Mouse (Mus musculus) neural tube, embryonic 15.5 days (tissue): ENCODE results near the gene Rras. TPM values are rescaled to one million over a fixed set of nuclear protein-coding genes. Genes with fewer than 3 reads are reported as not detected.
"Not testable (repeated sequence)": the region's sequence is repeated elsewhere in the genome, so short reads cannot be mapped to it uniquely, and the experiment has no call there.

Experiments
- ATAC-seq: fragments of 200-750 bp; cut with Nextera tagmentation; 2 replicates; pipeline ENCODE4 v1.8.0; 2017; ENCODE audit warnings: mild to moderate bottlenecking, moderate TSS enrichment, moderate library complexity; ENCODE audit not compliant: low FRiP score
- H3K27ac ChIP-seq: fragments of 300-500 bp; sonication (generic); replicated peaks from 2 replicates; pipeline ENCODE4 v1.5.1; 2015; ENCODE audit warnings: mild to moderate bottlenecking, inconsistent platforms
- H3K27me3 ChIP-seq: fragments of 300-500 bp; sonication (generic); replicated peaks from 2 replicates; pipeline ENCODE4 v1.6.1; 2015; ENCODE audit warnings: inconsistent platforms
- H3K36me3 ChIP-seq: fragments of 300-500 bp; sonication (generic); 2 replicates; pipeline ENCODE4 v1.6.1; 2015; ENCODE audit warnings: inconsistent platforms
- H3K4me1 ChIP-seq: fragments of 300-500 bp; sonication (generic); 2 replicates; pipeline ENCODE4 v1.6.1; 2015; ENCODE audit warnings: inconsistent platforms
- H3K4me2 ChIP-seq: fragments of 300-500 bp; sonication (generic); 2 replicates; pipeline ENCODE4 v1.6.1; 2015; ENCODE audit warnings: inconsistent platforms, mild to moderate bottlenecking, moderate library complexity
- H3K4me3 ChIP-seq: fragments of 300-500 bp; sonication (generic); replicated peaks from 2 replicates; pipeline ENCODE4 v1.5.1; 2015; ENCODE audit warnings: mild to moderate bottlenecking, inconsistent platforms
- H3K9ac ChIP-seq: fragments of 300-500 bp; sonication (generic); replicated peaks from 2 replicates; pipeline ENCODE4 v1.6.1; 2015; ENCODE audit warnings: mild to moderate bottlenecking, inconsistent platforms
- H3K9me3 ChIP-seq: fragments of 300-500 bp; sonication (generic); replicated peaks from 2 replicates; pipeline ENCODE4 v1.6.1; 2016; ENCODE audit warnings: inconsistent platforms
- WGBS: fragments of 180-500 bp; shearing (Covaris S2); methylation state at CpG from one replicate; pipeline ENCODE4 v1.1.7; 2015; ENCODE audit warnings: mixed read lengths; 5-methylcytosine and 5-hydroxymethylcytosine counted together
- polyA plus RNA-seq: library from polyadenylated mRNA; unstranded; fragments of >200 nt; fragmentation: Nextera tagmentation; extraction: Ambion mirVana; gene quantifications from 2 replicates; pipeline ENCODE4 v1.2.1, GENCODE M21; 2015

Rras gene
- polyA plus RNA-seq, 1 experiment from 2014 or later: 14.2 TPM

DNA sequence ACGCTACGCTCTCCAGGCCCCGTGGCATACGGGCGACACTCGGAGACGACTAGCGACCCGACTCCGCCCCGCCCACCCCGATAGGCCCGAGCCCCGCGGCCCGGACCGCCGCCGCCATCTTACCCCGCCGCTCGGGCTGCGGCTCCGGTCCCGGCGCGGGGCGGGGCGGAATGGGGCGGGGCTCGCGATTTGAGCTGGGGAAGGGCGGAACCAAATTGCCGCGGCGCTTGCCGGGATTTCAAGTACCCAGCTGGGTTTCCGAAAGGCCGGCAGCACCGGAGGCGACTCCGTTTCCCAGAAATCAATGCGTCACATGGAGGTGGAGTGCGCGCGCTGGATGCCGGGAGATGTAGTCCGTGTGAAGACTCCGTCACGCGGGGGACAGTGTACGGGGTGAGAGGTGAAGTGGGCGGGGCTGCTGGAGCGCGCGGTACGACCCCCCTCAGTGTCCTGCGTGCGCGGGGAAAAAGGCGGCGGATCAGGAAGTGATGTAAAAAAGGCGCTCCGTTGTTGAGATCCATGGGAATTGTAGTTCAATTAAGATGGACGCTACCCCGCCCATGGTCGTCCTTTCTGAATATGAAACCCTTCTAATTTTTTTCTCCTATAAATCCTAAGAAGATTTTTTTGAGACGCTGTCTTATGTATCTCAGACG is 1.7 kb upstream of the Rras start, which contains the start of gene Scaf1:
Scaf1 (minus strand) TSS at position 407 of the 656 bp plus-strand sequence.
- under 1% methylated on average over 68 of the region's 69 CpGs for WGBS
- peak within 1 kb of the TSS; percentile 86 for H3K4me2 ChIP-seq
- peak within 1 kb of the TSS; percentile 91 for H3K4me3 ChIP-seq
- H3K9me3 ChIP-seq: no peaks in the 10 kb centered on the region
- peaks cover 28% of the 10 kb centered on the region for H3K36me3 ChIP-seq
- H3K27me3 ChIP-seq: peaks cover 5% of the 10 kb centered on the region; the same call in 1 of the 2 replicates
- peaks cover 50% of the 10 kb centered on the region for H3K4me1 ChIP-seq
- peak; percentile 95 for ATAC-seq
- H3K27ac ChIP-seq: peak within 1 kb of the TSS; percentile 84
- peak within 1 kb of the TSS; percentile 88 for H3K9ac ChIP-seq

DNA sequence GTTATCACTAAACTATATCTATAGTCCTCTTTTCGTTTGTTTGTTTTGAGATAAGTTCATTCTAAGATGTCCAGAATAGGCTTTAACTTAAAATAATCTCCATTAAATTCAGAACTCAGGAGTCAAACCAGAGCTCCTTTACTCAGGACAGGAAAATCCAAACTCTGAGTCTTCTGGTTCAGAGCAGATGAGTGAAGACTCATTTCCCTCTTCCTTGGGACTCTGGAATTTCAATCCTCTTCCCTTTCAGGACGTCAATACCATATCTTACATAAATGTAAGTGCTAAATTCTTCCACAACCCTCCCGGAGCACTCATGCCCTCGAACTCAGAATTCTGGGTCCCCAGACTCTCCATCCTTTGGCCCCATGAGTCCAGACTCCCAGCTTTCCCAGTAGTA is 1.0 kb upstream of the Rras start:
- WGBS: under 1% methylated on average over 4 of the region's 4 CpGs
- H3K4me2 ChIP-seq: peak overlapping the region; percentile 86
- H3K4me1 ChIP-seq: peaks cover 50% of the 10 kb centered on the region
- no peak for ATAC-seq
- peak overlapping the region; percentile 91 for H3K4me3 ChIP-seq
- H3K27me3 ChIP-seq: peaks cover 5% of the 10 kb centered on the region; the same call in 1 of the 2 replicates
- peak overlapping the region; percentile 84 for H3K27ac ChIP-seq
- peak overlapping the region; percentile 45 for H3K9ac ChIP-seq
- no peaks in the 10 kb centered on the region for H3K9me3 ChIP-seq
- H3K36me3 ChIP-seq: peaks cover 22% of the 10 kb centered on the region

DNA sequence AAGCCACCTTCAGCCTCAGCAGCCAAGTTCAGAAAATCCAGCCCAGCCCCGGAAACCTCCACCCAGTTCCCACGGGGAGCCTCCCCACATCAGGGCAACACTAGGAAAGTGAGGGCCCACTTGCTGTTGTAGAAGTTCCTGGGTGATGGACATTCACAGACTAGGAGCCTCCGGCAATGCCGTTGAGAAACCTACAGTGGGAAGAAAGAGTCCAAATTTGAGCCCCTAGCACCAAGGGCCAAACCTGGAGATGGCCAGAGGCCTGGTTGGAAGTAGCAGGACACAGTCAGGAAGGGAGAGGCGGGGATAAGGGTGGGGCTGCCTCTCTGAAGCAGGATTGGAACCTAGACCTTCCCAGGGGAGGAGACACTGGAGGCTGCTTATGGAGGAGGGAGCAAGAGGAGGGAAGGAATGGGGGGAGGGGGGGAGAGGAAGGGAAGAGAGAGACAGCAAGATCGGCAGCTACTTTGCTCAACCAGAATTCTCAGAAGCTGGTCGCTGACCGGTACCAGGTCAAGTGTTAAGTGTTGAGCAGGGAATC is 1.3 kb downstream of the Rras start:
- Histone ChIP-seq H3K4me1 (peaks cover 38% of the 10 kb centered on the region), H3K27me3 (peaks cover 5% of the 10 kb centered on the region; the same call in 1 of the 2 replicates), H3K36me3 (no peaks in the 10 kb centered on the region), H3K4me2 (peak overlapping the region; percentile 86), H3K9me3 (no peaks in the 10 kb centered on the region), H3K4me3 (peak overlapping the region; percentile 91; the same call in 1 of the 2 replicates), H3K27ac (no peak overlapping the region), H3K9ac (no peak overlapping the region)
- ATAC-seq: no peak
- WGBS: 43% methylated on average over 8 of the region's 8 CpGs

DNA sequence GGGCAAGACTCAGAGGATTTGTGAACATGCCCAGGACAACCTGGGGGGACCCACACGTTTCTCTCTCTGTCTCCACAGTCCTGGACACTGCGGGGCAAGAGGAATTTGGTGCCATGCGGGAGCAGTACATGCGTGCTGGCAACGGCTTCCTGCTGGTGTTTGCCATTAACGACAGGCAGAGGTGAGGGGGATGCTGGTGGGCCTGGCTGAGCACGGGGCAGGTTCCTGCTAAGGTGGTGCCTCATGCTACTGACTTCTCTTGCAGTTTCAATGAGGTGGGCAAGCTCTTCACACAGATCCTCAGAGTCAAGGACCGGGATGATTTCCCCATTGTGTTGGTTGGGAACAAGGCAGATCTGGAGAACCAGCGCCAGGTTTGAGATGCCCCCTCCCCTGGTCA is 2.5 kb downstream of the Rras start:
- H3K27ac ChIP-seq: no peak overlapping the region
- no peak overlapping the region for H3K4me3 ChIP-seq
- WGBS: 71% methylated on average over 9 of the region's 9 CpGs
- peaks cover 26% of the 10 kb centered on the region for H3K4me1 ChIP-seq
- no peak for ATAC-seq
- peaks cover 5% of the 10 kb centered on the region; the same call in 1 of the 2 replicates for H3K27me3 ChIP-seq
- H3K9ac ChIP-seq: no peak overlapping the region
- no peaks in the 10 kb centered on the region for H3K9me3 ChIP-seq
- no peak overlapping the region for H3K4me2 ChIP-seq
- H3K36me3 ChIP-seq: no peaks in the 10 kb centered on the region

DNA sequence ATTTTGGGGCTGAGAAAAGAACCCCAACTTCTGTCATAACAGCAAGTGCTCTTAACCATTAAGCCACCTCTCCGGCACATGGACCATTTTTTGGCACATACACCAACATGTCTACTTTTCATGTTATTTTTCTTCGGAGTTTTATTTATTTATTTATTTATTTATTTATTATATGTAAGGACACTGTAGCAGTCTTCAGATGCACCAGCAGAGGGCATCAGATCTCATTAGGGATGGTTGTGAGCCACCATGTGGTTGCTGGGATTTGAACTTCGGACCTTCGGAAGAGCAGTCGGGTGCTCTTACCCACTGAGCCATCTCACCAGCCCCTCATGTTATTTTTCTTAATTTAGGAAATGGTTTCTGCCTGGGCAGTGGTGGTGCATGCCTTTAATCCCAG is 6.0 kb downstream of the Rras start:
- H3K36me3 ChIP-seq: peaks cover 19% of the 10 kb centered on the region
- H3K27me3 ChIP-seq, H3K9me3 ChIP-seq, H3K4me2 ChIP-seq, ATAC-seq, H3K27ac ChIP-seq, H3K9ac ChIP-seq, H3K4me3 ChIP-seq: not testable (repeated sequence)
- 81% methylated on average over 5 of the region's 5 CpGs for WGBS
- peaks cover 14% of the 10 kb centered on the region for H3K4me1 ChIP-seq

DNA sequence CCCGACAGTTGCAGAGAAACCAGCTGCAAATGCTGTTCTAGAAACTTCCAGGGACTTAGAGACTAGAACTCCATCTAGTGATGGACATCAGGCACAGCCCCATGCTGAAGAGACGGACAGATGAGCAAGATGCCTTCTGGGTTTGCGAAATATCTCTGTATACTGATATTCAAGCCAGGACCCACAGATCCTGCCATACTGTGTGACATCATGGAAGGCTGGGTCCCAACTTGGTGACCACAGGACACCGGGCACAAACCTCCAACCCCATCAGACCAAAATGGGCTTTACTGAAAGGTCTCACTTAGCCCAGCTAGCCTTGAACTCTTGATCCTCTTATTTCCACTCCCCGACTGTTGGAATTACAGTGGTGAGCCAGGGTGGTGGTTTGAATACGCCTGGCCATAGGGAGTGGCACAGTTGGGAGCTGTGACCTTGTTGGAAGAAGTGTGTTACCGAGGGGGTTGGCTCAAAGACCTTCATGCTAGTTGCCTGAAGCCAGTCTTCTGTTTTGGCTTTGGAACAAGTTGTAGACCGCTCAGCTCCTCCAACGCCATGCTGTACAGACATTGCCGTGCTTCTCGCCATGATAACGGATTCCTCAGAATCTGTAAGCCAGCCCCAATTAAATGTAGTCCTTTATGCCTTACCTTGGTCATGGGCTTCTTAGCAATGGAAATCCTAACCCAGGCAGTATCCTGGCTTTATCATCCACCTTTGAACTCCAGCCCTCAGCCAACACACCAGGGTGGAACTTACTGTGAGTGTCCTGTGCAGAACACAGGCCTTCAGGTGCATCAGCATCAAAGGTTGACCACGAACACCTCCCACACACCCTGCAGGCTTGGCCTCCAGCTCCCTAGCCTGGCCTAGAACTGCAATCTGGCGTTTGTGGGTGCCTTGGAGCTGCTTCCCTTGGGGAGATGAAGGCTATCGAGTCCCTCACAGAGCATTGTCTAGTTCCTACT is 6.8 kb downstream of the Rras start:
- Histone ChIP-seq H3K4me3 (no peak overlapping the region), H3K27me3 (no peaks in the 10 kb centered on the region), H3K4me1 (peaks cover 10% of the 10 kb centered on the region), H3K4me2 (no peak overlapping the region), H3K27ac (peak overlapping the region; percentile 28; the same call in 1 of the 2 replicates), H3K36me3 (peaks cover 27% of the 10 kb centered on the region), H3K9ac (no peak overlapping the region), H3K9me3 (no peaks in the 10 kb centered on the region)
- no peak for ATAC-seq
- WGBS: 92% methylated on average over 15 of the region's 15 CpGs

DNA sequence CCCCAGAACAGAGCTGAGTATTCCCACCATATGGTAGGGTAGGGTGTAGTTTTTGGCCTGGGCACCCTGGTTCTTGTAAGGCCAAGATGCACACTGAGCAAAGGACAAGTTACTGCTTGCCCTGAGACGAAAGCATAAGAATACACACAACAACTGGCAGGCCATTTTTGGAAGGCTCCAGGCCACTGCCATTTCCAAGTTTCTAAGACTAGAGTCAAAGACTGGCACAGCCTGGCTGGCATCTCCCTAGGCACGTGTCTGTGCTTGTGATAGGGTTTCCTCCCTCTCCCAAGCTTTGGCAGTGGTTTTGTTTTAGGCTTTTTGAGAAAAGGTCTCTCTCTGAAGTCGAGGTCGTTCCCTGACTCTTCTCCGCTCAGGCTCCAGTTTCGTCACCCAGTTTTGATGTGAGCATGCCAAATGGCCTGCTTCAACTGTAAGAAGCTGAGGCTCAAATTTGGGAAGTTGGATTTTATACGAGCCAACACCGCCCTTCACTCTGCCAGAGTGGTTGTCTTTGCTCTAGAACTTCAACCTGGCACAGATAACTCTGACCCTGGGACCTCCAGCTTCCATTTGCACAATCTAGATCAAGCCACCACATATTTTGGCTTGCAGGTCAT is 8.0 kb downstream of the Rras start:
- Histone ChIP-seq H3K36me3 (peaks cover 38% of the 10 kb centered on the region), H3K4me2 (no peak overlapping the region), H3K4me1 (peaks cover 10% of the 10 kb centered on the region), H3K9ac (no peak overlapping the region), H3K27ac (peak overlapping the region; percentile 7; the same call in 1 of the 2 replicates), H3K27me3 (no peaks in the 10 kb centered on the region), H3K9me3 (no peaks in the 10 kb centered on the region), H3K4me3 (no peak overlapping the region)
- no peak for ATAC-seq
- 82% methylated on average over 8 of the region's 8 CpGs for WGBS

DNA sequence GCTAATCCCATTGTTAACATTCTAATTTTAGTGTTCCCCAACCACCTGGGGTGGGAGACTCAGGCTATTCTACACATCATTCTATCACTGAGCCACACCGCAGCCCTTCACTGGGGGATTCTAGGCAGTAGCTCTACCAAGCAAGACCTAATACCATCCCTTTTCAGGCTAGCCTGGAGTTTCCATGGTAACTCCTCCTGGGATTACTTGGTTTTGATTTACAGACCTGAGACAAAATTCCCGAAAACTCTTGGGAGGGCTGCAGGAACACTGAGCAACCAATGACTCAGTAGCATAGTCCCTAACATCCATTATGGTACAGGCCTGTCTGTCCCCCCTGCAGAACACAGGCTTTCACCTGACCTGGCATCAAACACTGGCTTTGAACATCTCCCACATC is 8.5 kb downstream of the Rras start:
- H3K27ac ChIP-seq: peak overlapping the region; percentile 7; the same call in 1 of the 2 replicates
- no peaks in the 10 kb centered on the region for H3K9me3 ChIP-seq
- H3K4me1 ChIP-seq: peaks cover 10% of the 10 kb centered on the region
- H3K9ac ChIP-seq: no peak overlapping the region
- no peak; the same call in 1 of the 2 replicates for ATAC-seq
- no peak overlapping the region for H3K4me3 ChIP-seq
- no peaks in the 10 kb centered on the region for H3K27me3 ChIP-seq
- 33% methylated on average over 2 of the region's 2 CpGs for WGBS
- H3K4me2 ChIP-seq: no peak overlapping the region
- peaks cover 43% of the 10 kb centered on the region for H3K36me3 ChIP-seq

DNA sequence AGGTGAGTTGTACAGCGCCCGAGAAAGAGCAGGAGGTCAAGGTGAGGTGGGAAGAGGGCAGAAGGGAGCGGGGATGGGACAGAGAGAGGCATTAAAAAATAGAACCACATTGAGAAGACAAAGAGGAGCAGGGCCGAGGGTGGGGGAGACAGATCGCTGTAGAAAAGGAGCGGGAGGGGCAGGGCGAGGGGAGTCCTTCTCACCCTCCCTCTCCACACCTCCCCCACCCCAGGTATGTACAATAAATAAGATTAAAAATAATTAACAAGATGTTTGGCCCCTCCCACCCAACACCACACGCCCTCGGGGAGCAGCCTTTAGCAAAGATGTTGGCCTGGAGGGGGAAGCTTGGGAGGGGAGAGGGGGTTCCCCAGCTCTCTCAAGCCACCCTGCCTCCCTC is 10.0 kb downstream of the Rras start:
- H3K4me1 ChIP-seq: peaks cover 10% of the 10 kb centered on the region
- H3K4me2 ChIP-seq: no peak overlapping the region
- 95% methylated on average over 9 of the region's 9 CpGs for WGBS
- no peak overlapping the region for H3K4me3 ChIP-seq
- H3K27ac ChIP-seq: no peak overlapping the region; the same call in 1 of the 2 replicates
- ATAC-seq: no peak
- no peaks in the 10 kb centered on the region for H3K9me3 ChIP-seq
- H3K27me3 ChIP-seq: no peaks in the 10 kb centered on the region
- no peak overlapping the region for H3K9ac ChIP-seq
- peaks cover 58% of the 10 kb centered on the region for H3K36me3 ChIP-seq

DNA sequence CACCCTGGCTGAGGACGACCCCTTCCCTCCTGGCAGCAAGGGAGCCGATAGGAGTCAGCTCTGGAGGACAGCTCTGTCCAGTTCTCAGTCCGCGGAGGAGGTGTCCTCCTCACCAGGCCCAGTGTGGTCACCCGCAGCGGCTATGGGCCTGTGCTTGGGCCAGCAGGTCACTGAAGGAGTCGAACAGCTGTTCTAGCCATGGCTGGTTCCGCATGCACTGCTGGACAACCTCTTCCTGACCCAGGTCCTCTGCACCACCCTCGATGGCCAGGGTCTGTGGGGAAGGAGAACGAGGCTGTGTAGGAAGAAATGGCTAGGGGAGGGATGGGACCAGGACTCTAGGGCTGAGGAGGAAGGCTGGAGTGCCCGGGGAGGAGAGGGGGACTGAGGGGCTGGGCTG is 10.6 kb downstream of the Rras start:
- no peak overlapping the region for H3K27ac ChIP-seq
- ATAC-seq: no peak
- peaks cover 63% of the 10 kb centered on the region for H3K36me3 ChIP-seq
- H3K9ac ChIP-seq: no peak overlapping the region
- WGBS: 96% methylated on average over 11 of the region's 11 CpGs
- H3K4me2 ChIP-seq: no peak overlapping the region
- no peak overlapping the region for H3K4me3 ChIP-seq
- H3K27me3 ChIP-seq: no peaks in the 10 kb centered on the region
- no peaks in the 10 kb centered on the region for H3K9me3 ChIP-seq
- peaks cover 10% of the 10 kb centered on the region for H3K4me1 ChIP-seq

DNA sequence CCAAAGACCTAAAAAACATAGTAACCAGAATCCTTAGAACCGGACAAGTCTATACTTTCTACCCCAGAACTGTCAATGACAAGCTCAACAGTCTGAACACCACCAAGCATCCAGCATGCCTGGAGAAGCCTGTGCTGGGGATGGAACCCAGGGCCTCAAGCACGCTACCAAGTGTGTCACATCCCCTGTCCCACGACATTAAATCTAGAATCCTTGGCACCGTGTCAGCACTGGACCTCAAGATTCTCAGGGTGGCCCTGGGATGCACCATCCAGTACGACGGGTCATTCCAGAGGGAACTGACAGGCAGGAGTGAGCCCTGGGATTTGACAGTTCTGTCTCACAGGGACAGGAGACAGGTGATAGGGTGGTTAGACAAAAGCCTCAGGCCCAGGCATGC is 12.2 kb downstream of the Rras start:
- H3K36me3 ChIP-seq: peaks cover 79% of the 10 kb centered on the region

More for the DNA sequence above, 12.2 kb downstream of the Rras start:
- H3K27ac ChIP-seq: no peak overlapping the region
- no peak overlapping the region for H3K9ac ChIP-seq
- no peak for ATAC-seq
- H3K4me2 ChIP-seq: no peak overlapping the region
- WGBS: 94% methylated on average over 6 of the region's 6 CpGs
- H3K4me1 ChIP-seq: peaks cover 10% of the 10 kb centered on the region
- no peaks in the 10 kb centered on the region for H3K27me3 ChIP-seq
- H3K4me3 ChIP-seq: no peak overlapping the region
- no peaks in the 10 kb centered on the region for H3K9me3 ChIP-seq
